Mouse (Mus musculus) MEL (cell line): ENCODE measurements around the gene Rabggtb.

Source experiments
- CTCF ChIP-seq, 3 experiments: IDR thresholded peaks in 2 of 3; conservative IDR thresholded peaks in 1 of 3; 2 replicates each; pipeline ENCODE4 v1.5.1; 2011 to 2012; ENCODE audit warnings: low read length in 3 of 3, low read depth in 2 of 3, mild to moderate bottlenecking in 2 of 3, improper control_type of control experiment in 1 of 3, inconsistent platforms in 1 of 3, mixed read lengths in 1 of 3, moderate library complexity in 1 of 3; ENCODE audit not compliant: control insufficient read depth in 1 of 3, insufficient read depth in 1 of 3, poor library complexity in 1 of 3, severe bottlenecking in 1 of 3
- E2F4 ChIP-seq: IDR thresholded peaks from 2 replicates; pipeline ENCODE4 v1.6.1; 2011; ENCODE audit warnings: low read depth, low read length, improper control_type of control experiment, borderline replicate concordance
- EP300 ChIP-seq, 2 experiments: IDR thresholded peaks; 2 replicates each; pipeline ENCODE4 v1.6.1; 2011; ENCODE audit warnings: improper control_type of control experiment in 2 of 2, low read length in 2 of 2, low read depth in 1 of 2, mild to moderate bottlenecking in 1 of 2
- HCFC1 ChIP-seq: IDR thresholded peaks from 2 replicates; pipeline ENCODE4 v1.6.1; 2012; ENCODE audit warnings: low read depth, mild to moderate bottlenecking, inconsistent platforms, low read length, improper control_type of control experiment, moderate library complexity
- MAFK ChIP-seq: IDR thresholded peaks from 2 replicates; pipeline ENCODE4 v1.6.1; 2011; ENCODE audit warnings: low read depth, mild to moderate bottlenecking, low read length, improper control_type of control experiment, borderline replicate concordance
- MAX ChIP-seq: IDR thresholded peaks from 2 replicates; pipeline ENCODE4 v1.6.1; 2011; ENCODE audit warnings: low read length, improper control_type of control experiment
- MXI1 ChIP-seq: IDR thresholded peaks from 2 replicates; pipeline ENCODE4 v1.6.1; 2011; ENCODE audit warnings: mild to moderate bottlenecking, low read depth, low read length, improper control_type of control experiment
- POLR2A ChIP-seq, 2 experiments: IDR thresholded peaks; 2 replicates each; pipeline ENCODE4 v1.6.1; 2011 to 2012; ENCODE audit warnings: low read length in 2 of 2, mild to moderate bottlenecking in 2 of 2, control low read depth in 1 of 2, improper control_type of control experiment in 1 of 2, low read depth in 1 of 2, moderate library complexity in 1 of 2; ENCODE audit not compliant: control insufficient read depth in 1 of 2, insufficient read depth in 1 of 2, poor library complexity in 1 of 2
- ZNF384 ChIP-seq: IDR thresholded peaks from 2 replicates; pipeline ENCODE4 v1.6.1; 2012; ENCODE audit warnings: low read depth, mild to moderate bottlenecking, inconsistent platforms, low read length, improper control_type of control experiment

DNA sequence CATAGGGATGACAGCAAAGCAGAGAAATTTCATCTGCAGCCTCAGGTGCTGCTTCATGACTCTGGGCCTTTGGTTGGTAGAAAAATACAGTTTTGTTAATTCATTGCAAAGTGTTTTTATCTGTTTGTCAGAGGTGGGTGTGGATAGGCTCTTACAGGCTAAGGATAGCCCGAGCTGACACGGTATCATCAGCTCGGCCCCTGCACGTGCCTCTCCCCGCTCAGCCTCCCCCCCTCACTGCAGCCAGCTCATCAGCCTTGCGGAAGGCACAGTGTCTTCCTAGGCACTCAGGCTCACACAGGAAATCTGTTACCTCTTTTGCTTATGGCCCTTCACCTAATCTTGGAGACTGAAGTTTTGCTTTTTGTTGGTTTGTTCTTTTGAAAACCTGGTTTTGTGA is 24.7 kb downstream of the Rabggtb start:
- TF ChIP-seq CTCF (IDR thresholded peaks at IDR 0.05 in 2 of 3, conservative IDR thresholded peaks at IDR 0.05 in 1 of 3; ENCODE audit: control insufficient read depth in 1 of 3, insufficient read depth in 1 of 3, low read depth in 2 of 3, low read length in 3 of 3, poor library complexity in 1 of 3, severe bottlenecking in 1 of 3) (no peak), MAX (no peak), HCFC1 (no peak), MAFK (no peak), POLR2A (IDR thresholded peaks at IDR 0.05; ENCODE audit: control insufficient read depth in 1 of 2, insufficient read depth in 1 of 2, low read depth in 1 of 2, low read length in 2 of 2, poor library complexity in 1 of 2) (no peak), MXI1 (no peak), EP300 (IDR thresholded peaks at IDR 0.05; ENCODE audit: low read depth in 1 of 2, low read length in 2 of 2) (no peak), ZNF384 (no peak), E2F4 (no peak)
